ENCODE assay signal across 8 mouse cellular contexts in genomic region chr17:87744985-87745925, GRCm38 (mm10). TPM values are rescaled to one million over a fixed set of nuclear protein-coding genes. Genes with fewer than 3 reads are reported as not detected.
DNase-seq lines count a peak whose midpoint lies in the region; ATAC-seq lines count a peak whose summit lies in the region.

No protein-coding gene starts in this region.

- WGBS in heart, embryonic 11.5 days (ENCODE audit: insufficient replicate concordance): 11% methylated on average over 32 of the region's 32 CpGs
- whole genome bisulfite sequencing in midbrain, embryonic 12.5 days: 9% methylated on average over 32 of the region's 32 CpGs

- DNase-seq in heart, adult 8-10 months (ENCODE audit: low spot score): no peak
- peak; percentile 68 to 75 for DNase-seq in cerebellum, adult 18-20 months
- peak; percentile 26 for DNase-seq in forelimb bud, embryonic 11.5 days (ENCODE audit: low read depth, low spot score)
- peak; percentile 64 to 74 for DNase-seq in layer of hippocampus, postnatal 14 days (ENCODE audit: low spot score in 2 of 2)
- peak; percentile 92 for DNase-seq in telencephalon, adult 2 months (ENCODE audit: low read depth, low spot score)

- H3K36me3 ChIP-seq in heart, embryonic 11.5 days (ENCODE audit: control insufficient read depth, insufficient read depth, low read length): no peaks in the 10 kb centered on the region
- no peaks in the 10 kb centered on the region for H3K36me3 ChIP-seq in midbrain, embryonic 12.5 days

- H3K4me2 ChIP-seq in heart, embryonic 11.5 days: peak overlapping the region; percentile 98
- peak overlapping the region; percentile 91 for H3K4me2 ChIP-seq in midbrain, embryonic 12.5 days (replicated peaks)

- H3K4me3 ChIP-seq in heart, embryonic 11.5 days (ENCODE audit: low read depth, low read length): peak overlapping the region; percentile 66
- H3K4me3 ChIP-seq in midbrain, embryonic 12.5 days: peak overlapping the region; percentile 58

- no peak for ATAC-seq in heart, embryonic 11.5 days (replicated peaks; ENCODE audit: insufficient number of reproducible peaks, low FRiP score, low TSS enrichment)
- ATAC-seq in midbrain, embryonic 12.5 days (ENCODE audit: low FRiP score, low read depth): peak; percentile 76
- ATAC-seq in activated CD4-positive, CD25-positive, alpha-beta regulatory T cell, adult 4 months: no peak

- H3K27me3 ChIP-seq in heart, embryonic 11.5 days (ENCODE audit: control insufficient read depth, insufficient read depth, low read length): peaks cover 50% of the 10 kb centered on the region
- H3K27me3 ChIP-seq in midbrain, embryonic 12.5 days: peaks cover 60% of the 10 kb centered on the region

- H3K27ac ChIP-seq in heart, embryonic 11.5 days (ENCODE audit: low read depth, low read length): no peak overlapping the region
- peak overlapping the region; percentile 54; the same call in 1 of the 2 replicates for H3K27ac ChIP-seq in midbrain, embryonic 12.5 days (replicated peaks)

- H3K9ac ChIP-seq in heart, embryonic 11.5 days (ENCODE audit: low read depth, low read length): peak overlapping the region; percentile 34; the same call in 1 of the 2 replicates
- H3K9ac ChIP-seq in midbrain, embryonic 12.5 days (replicated peaks): peak overlapping the region; percentile 54; the same call in 1 of the 2 replicates

- 0 out of 2 replicates have a peak, but pooled peaks cover 6% of the 10 kb centered on the region for H3K4me1 ChIP-seq in heart, embryonic 11.5 days (ENCODE audit: control insufficient read depth, insufficient read depth, low read length)
- H3K4me1 ChIP-seq in midbrain, embryonic 12.5 days: peaks cover 29% of the 10 kb centered on the region

- H3K9me3 ChIP-seq in heart, embryonic 11.5 days (replicated peaks; ENCODE audit: control insufficient read depth, low read length): no peaks in the 10 kb centered on the region
- H3K9me3 ChIP-seq in midbrain, embryonic 12.5 days: no peaks in the 10 kb centered on the region

RNA-seq across cellular contexts. Expression of gene Kcnk12, which starts 52.5 kb away (rescaled TPM):
- 0.23 and 0.51 TPM in 2 replicates for polyA plus RNA-seq in heart, embryonic 11.5 days (2014; fragmentation: Nextera tagmentation; extraction: Ambion mirVana)
- not detected for total RNA-seq in heart, adult 8-10 months (2022)
- 10 to 100 TPM; 19.1 to 21.0 TPM for total RNA-seq in layer of hippocampus, postnatal 14 days (2021)
- polyA plus RNA-seq in midbrain, embryonic 12.5 days (2016; fragmentation: Nextera tagmentation; extraction: Ambion mirVana): 0.26 and 0.32 TPM in 2 replicates
- not detected for polyA plus RNA-seq in activated CD4-positive, CD25-positive, alpha-beta regulatory T cell, adult 4 months (2017; shearing (Covaris generic))
